Mouse (Mus musculus) myocyte (in vitro differentiated cells): ENCODE data around the gene Prelid3b.

ENCODE experiments used
- MAX ChIP-seq: IDR thresholded peaks from one replicate; pipeline ENCODE4 v1.6.1; 2011; ENCODE audit warnings: low read depth, mild to moderate bottlenecking, control low read depth
- MYOD1 ChIP-seq, 3 experiments: IDR thresholded peaks; one replicate each; pipeline ENCODE4 v1.6.1; 2011; ENCODE audit warnings: control low read depth in 2 of 3, low read depth in 2 of 3, mild to moderate bottlenecking in 2 of 3, moderate library complexity in 1 of 3; ENCODE audit not compliant: insufficient read length in 2 of 3, control insufficient read depth in 1 of 3
- POLR2A ChIP-seq: IDR thresholded peaks from one replicate; pipeline ENCODE4 v1.6.1; 2011; ENCODE audit warnings: low read depth, mild to moderate bottlenecking, control low read depth, moderate library complexity; ENCODE audit not compliant: insufficient read length
- POLR2AphosphoS2 ChIP-seq: IDR thresholded peaks from one replicate; pipeline ENCODE4 v1.6.1; 2011; ENCODE audit warnings: low read depth, control low read depth; ENCODE audit not compliant: insufficient read length
- REST ChIP-seq: IDR thresholded peaks from one replicate; pipeline ENCODE4 v1.6.1; 2011; ENCODE audit warnings: mild to moderate bottlenecking, control low read depth, moderate library complexity; ENCODE audit not compliant: insufficient read depth, insufficient read length
- TCF12 ChIP-seq: IDR thresholded peaks from one replicate; pipeline ENCODE4 v1.6.1; 2011; ENCODE audit warnings: mild to moderate bottlenecking, control low read depth; ENCODE audit not compliant: poor library complexity, insufficient read depth, severe bottlenecking
- TCF3 ChIP-seq: IDR thresholded peaks from one replicate; pipeline ENCODE4 v1.6.1; 2011; ENCODE audit warnings: low read depth, control low read depth; ENCODE audit not compliant: insufficient read length
- USF1 ChIP-seq: IDR thresholded peaks from one replicate; pipeline ENCODE4 v1.6.1; 2011; ENCODE audit warnings: low read depth, mild to moderate bottlenecking, control low read depth, moderate library complexity

- TF ChIP-seq TCF3 (no peak), POLR2A (no peak), TCF12 (no peak), USF1 (no peak), MYOD1 (IDR thresholded peaks at IDR 0.05; ENCODE audit: control insufficient read depth in 1 of 3, insufficient read length in 2 of 3, low read depth in 2 of 3) (no peak), REST (no peak), POLR2AphosphoS2 (no peak), MAX (no peak)
These were observed 658 bp upstream of the Prelid3b start for GRCm38 (mm10) chr2:174473550-174473927.
